Mouse (Mus musculus) stomach, postnatal 0 days (tissue): ENCODE data around the gene Grk6.

Source experiments
- CTCF ChIP-seq: IDR thresholded peaks from 2 replicates; pipeline ENCODE4 v1.5.1; 2016; ENCODE audit warnings: antibody characterized with exemption, low read depth, mild to moderate bottlenecking, moderate library complexity
- EP300 ChIP-seq: optimal IDR thresholded peaks from 2 replicates; pipeline ENCODE3; 2016; ENCODE audit warnings: antibody characterized with exemption

DNA sequence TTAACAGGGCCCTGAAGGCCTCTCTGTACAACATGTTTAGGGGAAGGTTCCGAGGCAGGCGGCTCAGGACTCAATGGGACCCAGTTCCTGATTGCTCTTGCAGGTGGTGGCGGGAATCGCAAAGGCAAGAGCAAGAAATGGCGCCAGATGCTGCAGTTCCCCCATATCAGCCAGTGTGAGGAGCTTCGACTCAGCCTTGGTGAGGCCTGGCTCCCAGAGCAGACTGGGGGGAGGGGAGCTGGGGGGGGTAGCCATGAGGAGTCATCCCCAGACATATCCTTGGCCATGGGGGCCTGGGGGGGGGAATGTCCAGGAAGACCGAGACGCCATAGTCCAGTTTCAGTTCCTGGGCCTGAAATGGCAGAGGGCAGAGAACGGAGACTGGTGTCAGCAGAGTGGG lies 4.3 kb downstream of the Grk6 start:
- TF ChIP-seq CTCF (no peak), EP300 (no peak)
